Mouse (Mus musculus) bone marrow, adult 2 months (tissue): ENCODE results near the gene Nek6. TPM values are rescaled to one million over a fixed set of nuclear protein-coding genes. Genes with fewer than 3 reads are reported as not detected.

ENCODE experiments used
- H3K27ac ChIP-seq: fragments of 200-500 bp; 2 replicates; pipeline ENCODE4 v1.5.1; 2012; ENCODE audit warnings: low read depth, mild to moderate bottlenecking, control low read depth, inconsistent platforms, low read length; ENCODE audit not compliant: control insufficient read depth, poor library complexity, insufficient read depth
- H3K4me1 ChIP-seq: fragments of 200-500 bp; 2 replicates; pipeline ENCODE4 v1.6.1; 2011; ENCODE audit warnings: low read length; ENCODE audit not compliant: control insufficient read depth, insufficient read depth
- H3K4me3 ChIP-seq: fragments of 200-500 bp; replicated peaks from 2 replicates; pipeline ENCODE3; 2011; ENCODE audit warnings: mild to moderate bottlenecking, low read depth, low read length, control low read depth; ENCODE audit not compliant: control insufficient read depth
- CTCF ChIP-seq: fragments of 200-500 bp; IDR thresholded peaks from 2 replicates; pipeline ENCODE4 v1.5.1; 2011; ENCODE audit warnings: low read length, control low read depth; ENCODE audit not compliant: control insufficient read depth, insufficient read depth
- POLR2A ChIP-seq: fragments of 200-500 bp; IDR thresholded peaks from 2 replicates; pipeline ENCODE4 v1.6.1; 2011; ENCODE audit warnings: low read depth, mild to moderate bottlenecking, control low read depth, low read length, borderline replicate concordance; ENCODE audit not compliant: control insufficient read depth
- WGBS: fragments of 180-500 bp; shearing (Covaris S2); methylation state at CpG from one replicate; pipeline ENCODE4 v1.1.7; 2018; 5-methylcytosine and 5-hydroxymethylcytosine counted together
- polyA plus RNA-seq: library from polyadenylated mRNA; stranded (reverse); fragments of >200 nt; gene quantifications from 2 replicates; pipeline ENCODE4 v1.2.4, GENCODE M21; 2011; ENCODE audit warnings: low replicate concordance; ENCODE audit not compliant: missing spikeins, insufficient read depth, insufficient read length

The Nek6 gene
- polyA plus RNA-seq, 1 experiment = 6.0 TPM

DNA sequence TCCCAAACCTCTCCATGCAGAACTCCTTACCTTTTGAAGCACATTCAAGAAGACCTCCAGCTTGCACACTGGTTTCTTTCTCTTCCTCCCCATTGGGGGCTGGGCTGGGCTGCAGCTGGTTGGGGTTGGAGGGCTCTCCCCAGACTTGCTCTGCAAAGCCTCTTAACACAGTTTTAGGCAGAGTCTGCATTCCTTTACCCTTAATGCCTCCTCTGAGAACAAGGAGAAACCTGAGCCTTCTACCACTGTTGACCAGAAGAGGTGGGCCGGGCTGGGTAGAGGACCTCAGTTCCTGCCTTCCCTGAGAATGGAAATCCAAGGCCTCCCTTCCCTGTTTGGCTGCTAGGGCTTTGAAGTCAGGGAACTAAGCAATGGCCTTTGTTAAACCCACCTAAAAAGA, 9.8 kb upstream of the Nek6 start:
- 78% methylated on average over 1 of the region's 1 CpGs for WGBS
- H3K27ac ChIP-seq = no peak overlapping the region
- no peak for TF ChIP-seq CTCF
- TF ChIP-seq POLR2A = no peak

GRCm38 (mm10) chr2:38502123-38502522, 9.3 kb upstream of the Nek6 start:
- Histone ChIP-seq H3K4me3 (no peak overlapping the region), H3K27ac (no peak overlapping the region), H3K4me1 (no peaks in the 10 kb centered on the region)
- WGBS = 69% methylated on average over 6 of the region's 6 CpGs
- TF ChIP-seq CTCF = no peak

More for the DNA sequence above, 9.8 kb upstream of the Nek6 start:
- H3K4me3 ChIP-seq = no peak overlapping the region
- H3K4me1 ChIP-seq = no peaks in the 10 kb centered on the region

GRCm38 (mm10) chr2:38502747-38503146, 8.7 kb upstream of the Nek6 start:
- Histone ChIP-seq H3K4me3 (no peak overlapping the region), H3K4me1 (no peaks in the 10 kb centered on the region), H3K27ac (no peak overlapping the region)
- WGBS = 68% methylated on average over 3 of the region's 3 CpGs
- TF ChIP-seq POLR2A (no peak), CTCF (no peak)

- no peak overlapping the region for H3K27ac ChIP-seq
- no peak overlapping the region for H3K4me3 ChIP-seq
- TF ChIP-seq POLR2A (no peak), CTCF (no peak)
- H3K4me1 ChIP-seq = no peaks in the 10 kb centered on the region
- 86% methylated on average over 6 of the region's 6 CpGs for WGBS
Measured at GRCm38 (mm10) chr2:38504311-38504710, 7.1 kb upstream of the Nek6 start.

- Histone ChIP-seq H3K27ac (no peak overlapping the region), H3K4me3 (no peak overlapping the region), H3K4me1 (no peaks in the 10 kb centered on the region)
- TF ChIP-seq CTCF (no peak), POLR2A (no peak)
- WGBS = 78% methylated on average over 1 of the region's 1 CpGs
Measured at GRCm38 (mm10) chr2:38507181-38507580, 4.3 kb upstream of the Nek6 start.

GRCm38 (mm10) chr2:38509004-38509719, 2.3 kb upstream of the Nek6 start:
- H3K4me3 ChIP-seq = no peak overlapping the region
- peaks cover 1% of the 10 kb centered on the region; the same call in 1 of the 2 replicates for H3K4me1 ChIP-seq
- TF ChIP-seq CTCF (no peak), POLR2A (no peak)
- WGBS = 77% methylated on average over 7 of the region's 7 CpGs
- H3K27ac ChIP-seq = no peak overlapping the region

DNA sequence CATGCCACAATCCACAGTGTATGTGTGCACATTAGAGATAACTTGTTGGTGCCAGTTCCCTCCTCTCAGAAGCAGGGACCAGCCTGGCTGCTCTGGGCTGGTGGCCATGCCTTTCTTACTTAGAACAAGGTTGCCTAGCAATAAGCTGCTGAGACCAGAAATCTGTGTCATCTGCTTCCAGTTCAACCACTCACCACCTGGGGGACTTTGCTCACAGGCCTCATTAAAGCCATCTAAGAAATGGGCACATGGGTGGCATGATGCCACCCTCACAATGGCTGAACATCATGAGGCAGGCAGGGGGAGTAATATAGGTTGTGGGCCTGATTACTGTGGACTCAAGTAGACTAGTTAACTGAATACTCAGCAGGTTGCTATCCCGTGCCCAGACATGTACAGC, 1.3 kb upstream of the Nek6 start:
- H3K4me1 ChIP-seq = peaks cover 1% of the 10 kb centered on the region; the same call in 1 of the 2 replicates
- no peak overlapping the region for H3K4me3 ChIP-seq
- H3K27ac ChIP-seq = no peak overlapping the region
- WGBS = 81% methylated on average over 1 of the region's 1 CpGs
- TF ChIP-seq CTCF (no peak), POLR2A (no peak)

GRCm38 (mm10) chr2:38512308-38513182, 1.1 kb downstream of the Nek6 start:
- no peak overlapping the region for H3K27ac ChIP-seq
- TF ChIP-seq POLR2A (no peak), CTCF (no peak)
- peaks cover 1% of the 10 kb centered on the region; the same call in 1 of the 2 replicates for H3K4me1 ChIP-seq
- 36% methylated on average over 16 of the region's 16 CpGs for WGBS
- no peak overlapping the region for H3K4me3 ChIP-seq
